Mouse (Mus musculus) adrenal gland, postnatal 25 days (tissue): Measurements from ENCODE around the gene Daxx. TPM values are rescaled to one million over a fixed set of nuclear protein-coding genes. Genes with fewer than 3 reads are reported as not detected.

Experiments used
- DNase-seq: peaks from one replicate; pipeline ENCODE4 v3.0.0; 2021; ENCODE audit warnings: mixed read lengths
- total RNA-seq: library from RNA; stranded (reverse); gene quantifications from 2 replicates; pipeline ENCODE4 v1.2.3, GENCODE M21; 2021

The Daxx gene
- total RNA-seq, 1 experiment from 2014 or later = 35.2 TPM

GRCm38 (mm10) chr17:33921361-33921760 is 12.1 kb downstream of the Daxx start:
- DNase-seq = no peak

- DNase-seq = no peak
These were observed 15.5 kb downstream of the Daxx start for GRCm38 (mm10) chr17:33924577-33925283.

- DNase-seq = no peak
These were observed 16.3 kb downstream of the Daxx start for GRCm38 (mm10) chr17:33925406-33926116.

GRCm38 (mm10) chr17:33926207-33926932 is 17.2 kb downstream of the Daxx start:
- DNase-seq = no peak

- no peak for DNase-seq
These were observed 19.2 kb downstream of the Daxx start for GRCm38 (mm10) chr17:33928251-33928947.

GRCm38 (mm10) chr17:33929371-33930279 is 20.4 kb downstream of the Daxx start, which contains the start of gene Rgl2:
Gene Rgl2, plus strand, starts transcription at chr17:33929543.
- peak; percentile 96 for DNase-seq

GRCm38 (mm10) chr17:33930280-33931158 is 21.3 kb downstream of the Daxx start:
- no peak for DNase-seq

GRCm38 (mm10) chr17:33931159-33931866 is 22.1 kb downstream of the Daxx start:
- DNase-seq = no peak

- DNase-seq = no peak
These were observed 22.7 kb downstream of the Daxx start for GRCm38 (mm10) chr17:33931947-33932346.

GRCm38 (mm10) chr17:33932448-33932847 is 23.2 kb downstream of the Daxx start:
- no peak for DNase-seq

GRCm38 (mm10) chr17:33932970-33933369 is 23.8 kb downstream of the Daxx start:
- DNase-seq = no peak

- DNase-seq = no peak
These were observed 26.3 kb downstream of the Daxx start for GRCm38 (mm10) chr17:33935422-33936055.

- DNase-seq = no peak
These were observed 27.8 kb downstream of the Daxx start for GRCm38 (mm10) chr17:33936993-33937392.

GRCm38 (mm10) chr17:33938783-33939182 is 29.6 kb downstream of the Daxx start:
- no peak for DNase-seq

GRCm38 (mm10) chr17:33940206-33940805 is 31.1 kb downstream of the Daxx start, which contains the start of the genes Pfdn6 and Wdr46:
Gene Pfdn6, minus strand, starts transcription at chr17:33940343.
Gene Wdr46, plus strand, starts transcription at chr17:33940660.
- DNase-seq = peak; percentile 87

- DNase-seq = no peak
These were observed 31.8 kb downstream of the Daxx start for GRCm38 (mm10) chr17:33940981-33941380.

GRCm38 (mm10) chr17:33941381-33941780 is 32.2 kb downstream of the Daxx start:
- DNase-seq = no peak

GRCm38 (mm10) chr17:33943454-33943853 is 34.2 kb downstream of the Daxx start:
- DNase-seq = no peak
